Mouse (Mus musculus) stomach, postnatal 0 days (tissue): ENCODE measurements around the gene Ywhah. TPM values are rescaled to one million over a fixed set of nuclear protein-coding genes. Genes with fewer than 3 reads are reported as not detected.
"Not testable (repeated sequence)": the region's sequence is repeated elsewhere in the genome, so short reads cannot be mapped to it uniquely, and the experiment has no call there.

ENCODE experiments used
- ATAC-seq: fragments of 200-750 bp; cut with Nextera tagmentation; 2 replicates; pipeline ENCODE4 v1.8.0; 2017; ENCODE audit not compliant: low FRiP score, low TSS enrichment
- DNase-seq: peaks from one replicate; pipeline ENCODE4 v3.0.0-alpha.2; 2016; ENCODE audit warnings: low spot score
- H3K27ac ChIP-seq: fragments of 300-500 bp; sonication (generic); replicated peaks from 2 replicates; pipeline ENCODE4 v1.5.1; 2014; ENCODE audit warnings: mild to moderate bottlenecking, control low read depth
- H3K27me3 ChIP-seq: fragments of 300-500 bp; sonication (generic); 2 replicates; pipeline ENCODE4 v1.6.1; 2014; ENCODE audit warnings: low read length; ENCODE audit not compliant: control insufficient read depth, insufficient read depth
- H3K36me3 ChIP-seq: fragments of 300-500 bp; sonication (generic); 2 replicates; pipeline ENCODE4 v1.6.1; 2014; ENCODE audit warnings: low read length, mixed read lengths; ENCODE audit not compliant: control insufficient read depth, insufficient read depth
- H3K4me1 ChIP-seq: fragments of 300-500 bp; sonication (generic); replicated peaks from 2 replicates; pipeline ENCODE4 v1.6.1; 2014; ENCODE audit warnings: antibody characterized with exemption; ENCODE audit not compliant: control insufficient read depth, insufficient read depth
- H3K4me2 ChIP-seq: fragments of 300-500 bp; sonication (generic); replicated peaks from 2 replicates; pipeline ENCODE4 v1.6.1; 2014; ENCODE audit warnings: low read depth, mild to moderate bottlenecking, control low read depth, moderate library complexity
- H3K4me3 ChIP-seq: fragments of 300-500 bp; sonication (generic); 2 replicates; pipeline ENCODE4 v1.5.1; 2014; ENCODE audit warnings: low read depth, low read length, control low read depth
- H3K9ac ChIP-seq: fragments of 300-500 bp; sonication (generic); 2 replicates; pipeline ENCODE4 v1.6.1; 2014; ENCODE audit warnings: mild to moderate bottlenecking, low read length, control low read depth, mixed read lengths
- H3K9me3 ChIP-seq: fragments of 300-500 bp; sonication (generic); 2 replicates; pipeline ENCODE4 v1.6.1; 2016; ENCODE audit warnings: low read length; ENCODE audit not compliant: control insufficient read depth
- CTCF ChIP-seq: IDR thresholded peaks from 2 replicates; pipeline ENCODE4 v1.5.1; 2016; ENCODE audit warnings: antibody characterized with exemption, low read depth, mild to moderate bottlenecking, moderate library complexity
- EP300 ChIP-seq: optimal IDR thresholded peaks from 2 replicates; pipeline ENCODE3; 2016; ENCODE audit warnings: antibody characterized with exemption
- WGBS: fragments of 180-500 bp; shearing (Covaris S2); extraction: QIAGEN DNeasy Blood & Tissue Kit; methylation state at CpG from one replicate; pipeline ENCODE4 v1.1.7; 2014; 5-methylcytosine and 5-hydroxymethylcytosine counted together
- polyA plus RNA-seq: library from polyadenylated mRNA; unstranded; fragments of >200 nt; fragmentation: Nextera tagmentation; extraction: Ambion mirVana; gene quantifications from 2 replicates; pipeline ENCODE4 v1.2.1, GENCODE M21; 2015

Ywhah gene
- polyA plus RNA-seq, 1 experiment from 2014 or later, result 219 TPM

DNA sequence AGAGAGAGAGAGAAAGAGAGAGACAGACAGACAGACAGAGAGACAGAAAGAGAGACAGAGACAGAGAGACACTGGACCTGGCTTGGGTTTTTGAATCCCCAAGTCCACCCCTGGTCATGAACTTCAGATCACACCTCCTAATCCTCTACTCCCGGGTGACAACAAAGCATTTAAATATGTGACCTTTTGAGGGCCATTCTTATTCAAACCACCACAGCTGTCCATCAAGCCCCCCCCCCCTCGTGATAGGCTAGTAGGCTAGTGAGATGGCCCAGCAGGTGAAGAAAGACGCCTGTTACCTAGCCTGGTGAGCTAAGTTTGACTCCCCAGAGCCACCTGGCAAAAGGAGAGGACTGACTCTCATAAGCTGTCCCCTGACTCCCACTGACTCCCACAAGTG is 16.3 kb downstream of the Ywhah start:
- ATAC-seq, result no peak
- 44% methylated on average over 3 of the region's 3 CpGs for WGBS
- no peaks in the 10 kb centered on the region for H3K36me3 ChIP-seq
- no peaks in the 10 kb centered on the region for H3K4me1 ChIP-seq
- DNase-seq, result no peak
- no peak overlapping the region for H3K4me3 ChIP-seq
- no peak overlapping the region for H3K27ac ChIP-seq
- TF ChIP-seq CTCF (no peak), EP300 (no peak)
- H3K4me2 ChIP-seq, result no peak overlapping the region
- no peaks in the 10 kb centered on the region for H3K27me3 ChIP-seq
- no peak overlapping the region for H3K9ac ChIP-seq
- H3K9me3 ChIP-seq, result no peaks in the 10 kb centered on the region

GRCm38 (mm10) chr5:33038656-33039509 is 20.3 kb downstream of the Ywhah start:
- Histone ChIP-seq H3K36me3 (no peaks in the 10 kb centered on the region), H3K4me3 (no peak overlapping the region; the same call in 1 of the 2 replicates), H3K27me3 (no peaks in the 10 kb centered on the region), H3K9me3 (no peaks in the 10 kb centered on the region), H3K4me2 (peak overlapping the region; percentile 46), H3K9ac (no peak overlapping the region), H3K27ac (no peak overlapping the region), H3K4me1 (no peaks in the 10 kb centered on the region)
- 38% methylated on average over 13 of the region's 13 CpGs for WGBS
- DNase-seq, result no peak
- no peak for TF ChIP-seq CTCF
- ATAC-seq, result no peak

DNA sequence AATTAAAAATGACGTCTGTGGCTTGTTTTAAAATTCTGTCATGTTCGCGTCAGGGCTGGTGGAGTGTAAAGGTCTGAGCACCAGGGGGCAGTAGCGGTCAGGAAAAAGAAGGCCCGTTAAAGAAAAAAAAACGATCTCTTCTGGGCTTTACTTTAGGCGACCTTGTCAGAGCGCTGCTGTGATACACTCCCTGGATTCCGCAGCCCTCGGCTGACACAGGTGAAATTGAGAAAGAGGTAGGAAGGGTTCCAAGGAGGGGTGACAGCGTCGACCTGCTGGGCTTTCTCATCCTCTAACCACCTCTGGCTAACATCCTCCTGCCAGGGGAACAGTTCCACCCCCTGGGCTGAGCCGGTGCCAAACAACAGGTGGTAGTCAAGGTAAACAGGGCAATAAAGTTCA is 20.9 kb downstream of the Ywhah start:
- peak; percentile 76 for DNase-seq
- Histone ChIP-seq H3K9ac (no peak overlapping the region), H3K4me3 (no peak overlapping the region; the same call in 1 of the 2 replicates), H3K36me3 (no peaks in the 10 kb centered on the region), H3K27me3 (no peaks in the 10 kb centered on the region), H3K4me2 (peak overlapping the region; percentile 46), H3K9me3 (no peaks in the 10 kb centered on the region), H3K27ac (no peak overlapping the region), H3K4me1 (no peaks in the 10 kb centered on the region)
- peak; percentile 84 for TF ChIP-seq CTCF
- TF ChIP-seq EP300, result no peak
- WGBS, result 3% methylated on average over 13 of the region's 13 CpGs
- peak; percentile 65; the same call in 1 of the 2 replicates for ATAC-seq

DNA sequence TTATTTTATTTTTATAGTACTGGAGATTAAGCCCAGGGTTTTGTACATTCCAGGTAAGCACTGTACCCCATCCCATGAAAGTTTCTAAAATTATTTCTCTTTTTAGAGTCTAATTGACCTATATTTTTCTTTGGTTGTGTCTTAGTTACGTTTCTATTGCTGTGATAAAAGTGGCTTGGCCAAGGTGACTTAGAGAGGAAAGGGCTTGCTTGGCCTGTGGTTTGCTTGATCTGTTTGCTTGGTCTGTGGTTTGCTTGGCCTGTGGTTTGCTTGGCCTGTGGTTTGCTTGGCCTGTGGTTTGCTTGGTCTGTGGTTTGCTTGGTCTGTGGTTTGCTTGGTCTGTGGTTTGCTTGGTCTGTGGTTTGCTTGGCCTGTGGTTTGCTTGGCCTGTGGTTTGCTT is 22.1 kb downstream of the Ywhah start:
- not testable (repeated sequence) for H3K9me3 ChIP-seq, H3K27ac ChIP-seq, H3K4me3 ChIP-seq, ATAC-seq, H3K4me1 ChIP-seq, H3K27me3 ChIP-seq, H3K9ac ChIP-seq, H3K36me3 ChIP-seq, DNase-seq, H3K4me2 ChIP-seq
- 74% methylated on average over 1 of the region's 1 CpGs for WGBS

GRCm38 (mm10) chr5:33043397-33043796 is 24.8 kb downstream of the Ywhah start:
- WGBS, result 32% methylated on average over 10 of the region's 10 CpGs

DNA sequence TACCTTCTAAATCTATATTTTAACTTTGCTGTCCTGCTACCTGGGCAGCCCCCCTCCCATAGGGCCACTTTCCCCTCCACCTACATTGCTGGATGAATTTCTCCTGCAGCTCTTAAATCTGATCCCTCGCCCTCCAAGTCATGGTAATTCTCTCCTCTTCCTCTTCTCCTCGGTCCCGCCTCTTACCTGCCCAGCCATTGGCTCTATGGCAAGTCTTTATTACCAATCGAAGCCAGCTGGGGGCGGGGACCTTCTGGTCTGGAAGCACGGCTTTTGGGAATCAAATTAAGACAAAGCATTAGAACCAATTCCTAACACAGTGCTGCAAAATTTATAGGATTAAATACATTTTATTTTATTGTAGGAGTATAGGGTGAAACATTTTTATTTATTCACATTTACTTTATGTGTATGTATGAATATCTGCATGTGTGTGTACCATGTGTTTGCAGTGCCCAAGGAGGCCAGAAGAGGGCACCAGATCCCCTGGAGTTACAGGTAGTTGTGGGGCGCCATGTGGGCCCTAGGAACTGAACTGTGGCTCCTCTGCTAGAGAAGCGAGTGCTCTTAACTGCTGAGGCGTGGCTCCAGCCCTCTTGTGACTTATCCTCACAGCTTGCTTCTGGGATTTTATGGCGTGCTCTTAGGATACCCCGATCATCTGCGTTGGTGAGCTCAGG is 26.2 kb downstream of the Ywhah start:
- no peak for ATAC-seq
- 95% methylated on average over 12 of the region's 12 CpGs for WGBS
- no peak for TF ChIP-seq CTCF
- TF ChIP-seq EP300, result no peak

More at GRCm38 (mm10) chr5:33043397-33043796, 24.8 kb downstream of the Ywhah start:
- DNase-seq (peak; percentile 21), ATAC-seq (peak; percentile 59)
- no peak overlapping the region for H3K4me3 ChIP-seq
- no peak overlapping the region for H3K4me2 ChIP-seq
- no peak for TF ChIP-seq CTCF
- H3K27ac ChIP-seq, result no peak overlapping the region
- H3K9ac ChIP-seq, result no peak overlapping the region
- no peaks in the 10 kb centered on the region for H3K4me1 ChIP-seq
- no peaks in the 10 kb centered on the region for H3K27me3 ChIP-seq
- H3K9me3 ChIP-seq, result no peaks in the 10 kb centered on the region
- H3K36me3 ChIP-seq, result no peaks in the 10 kb centered on the region

More for the DNA sequence above, 26.2 kb downstream of the Ywhah start:
- no peak for DNase-seq
- Histone ChIP-seq H3K9ac (no peak overlapping the region), H3K36me3 (no peaks in the 10 kb centered on the region), H3K27ac (no peak overlapping the region), H3K4me3 (no peak overlapping the region), H3K4me1 (no peaks in the 10 kb centered on the region), H3K9me3 (no peaks in the 10 kb centered on the region), H3K27me3 (no peaks in the 10 kb centered on the region), H3K4me2 (no peak overlapping the region)
